Mouse (Mus musculus): ENCODE results near the gene Cib1. TPM values are rescaled to one million over a fixed set of nuclear protein-coding genes. Genes with fewer than 3 reads are reported as not detected.

Gene Cib1
- polyA plus RNA-seq, 2 experiments, result 43.1 to 94.2 TPM

DNA sequence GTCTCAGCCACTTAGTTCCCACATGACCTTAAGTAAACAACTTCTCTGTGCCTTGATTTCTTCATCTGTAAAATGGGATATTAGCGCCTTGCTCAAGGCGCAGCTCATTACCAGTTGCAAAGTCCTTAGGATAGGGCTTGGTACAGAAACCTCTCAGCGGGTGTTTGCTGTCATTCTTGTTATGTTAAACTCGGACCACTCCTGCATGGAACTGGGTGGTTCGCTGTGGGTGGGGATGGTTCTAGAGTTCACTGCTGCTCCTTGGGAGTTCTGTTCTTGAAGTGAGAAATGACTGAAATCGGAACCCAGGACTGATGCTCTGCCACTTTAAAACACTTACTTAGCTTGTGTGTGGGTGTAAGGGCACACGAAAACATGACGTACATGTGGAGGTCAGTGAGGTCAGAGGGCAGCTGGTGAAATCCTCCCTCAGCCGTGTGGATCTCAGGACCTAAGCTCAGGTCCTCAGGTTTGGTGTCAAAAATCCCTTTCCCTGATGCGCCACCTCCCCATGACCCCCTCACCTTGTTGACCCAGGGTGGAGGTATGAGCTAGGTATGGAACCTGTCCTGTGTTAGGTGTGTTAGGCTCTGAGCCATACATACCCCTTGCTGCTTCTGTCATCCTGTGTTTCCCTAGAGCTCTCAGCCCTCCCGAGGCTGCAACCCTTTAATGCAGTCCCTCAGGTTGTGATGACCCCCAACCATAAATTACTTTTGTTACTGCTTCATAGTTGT lies 32.6 kb downstream of the Cib1 start:
- Histone ChIP-seq H3K4me3 (ENCODE audit: insufficient read depth in 1 of 2, low read depth in 2 of 2, low read length in 2 of 2) (peak overlapping the region; percentile 77 to 86), H3K9me3 (ENCODE audit: control insufficient read depth, low read length) (no peaks in the 10 kb centered on the region), H3K27ac (peak overlapping the region; percentile 83), H3K4me1 (replicated peaks; ENCODE audit: control insufficient read depth in 2 of 2, insufficient read depth in 2 of 2, low read length in 1 of 2) (peaks cover 77 to 80% of the 10 kb centered on the region in 2 experiments), H3K9ac (replicated peaks) (peak overlapping the region; percentile 95), H3K27me3 (ENCODE audit: control insufficient read depth, insufficient read depth, low read length) (no peaks in the 10 kb centered on the region), H3K36me3 (replicated peaks; ENCODE audit: control insufficient read depth, insufficient read depth, low read depth) (peaks cover 13% of the 10 kb centered on the region), H3K4me2 (ENCODE audit: low read depth) (peak overlapping the region; percentile 87)
- no peak for ATAC-seq (ENCODE audit: insufficient read depth)
- TF ChIP-seq CTCF (IDR thresholded peaks at IDR 0.05; ENCODE audit: low read depth) (no peak), EP300 (IDR thresholded peaks at IDR 0.05; ENCODE audit: low read depth) (no peak)
- no peak for DNase-seq (ENCODE audit: low read depth in 3 of 3, low spot score in 3 of 3)
- 68% methylated on average over 11 of the region's 11 CpGs for WGBS (ENCODE audit: insufficient replicate concordance)

DNA sequence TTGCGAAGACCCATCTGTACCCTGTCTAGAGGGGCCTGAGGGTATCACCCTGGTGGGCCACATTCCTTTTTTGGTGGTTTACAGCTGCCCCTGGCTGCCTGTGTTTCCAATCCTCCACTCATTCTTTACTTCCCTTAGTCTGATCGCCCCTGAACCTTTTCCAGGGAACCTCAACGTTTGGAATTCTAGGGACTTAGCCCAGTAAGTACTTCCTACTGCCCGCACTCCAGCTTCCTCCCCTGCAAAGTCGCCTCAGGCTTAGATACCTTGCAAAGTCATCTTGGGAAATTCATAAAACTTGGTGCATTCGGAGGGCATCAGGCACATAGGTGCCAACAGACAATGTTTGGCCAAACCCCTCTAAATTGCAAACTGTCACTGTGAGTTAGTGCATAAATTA lies 33.3 kb downstream of the Cib1 start:
- peaks cover 10% of the 10 kb centered on the region for H3K36me3 ChIP-seq (replicated peaks; ENCODE audit: control insufficient read depth, insufficient read depth, low read depth)
- no peak for ATAC-seq (ENCODE audit: insufficient read depth)
- H3K4me1 ChIP-seq (replicated peaks; ENCODE audit: control insufficient read depth in 2 of 2, insufficient read depth in 2 of 2, low read length in 1 of 2), result peaks cover 76 to 80% of the 10 kb centered on the region in 2 experiments
- H3K9me3 ChIP-seq (ENCODE audit: control insufficient read depth, low read length), result no peaks in the 10 kb centered on the region
- H3K4me2 ChIP-seq (ENCODE audit: low read depth), result peak overlapping the region; percentile 87
- DNase-seq (ENCODE audit: low read depth in 3 of 3, low spot score in 3 of 3), result no peak
- peak overlapping the region; percentile 95 for H3K9ac ChIP-seq (replicated peaks)
- WGBS (ENCODE audit: insufficient replicate concordance), result 17% methylated on average over 6 of the region's 6 CpGs
- H3K4me3 ChIP-seq (ENCODE audit: insufficient read depth in 1 of 2, low read depth in 2 of 2, low read length in 2 of 2), result peak overlapping the region; percentile 77 to 86
- no peak for TF ChIP-seq EP300 (IDR thresholded peaks at IDR 0.05; ENCODE audit: low read depth)
- no peak for TF ChIP-seq CTCF (IDR thresholded peaks at IDR 0.05; ENCODE audit: low read depth)
- H3K27me3 ChIP-seq (ENCODE audit: control insufficient read depth, insufficient read depth, low read length), result no peaks in the 10 kb centered on the region
- peak overlapping the region; percentile 83 for H3K27ac ChIP-seq

DNA sequence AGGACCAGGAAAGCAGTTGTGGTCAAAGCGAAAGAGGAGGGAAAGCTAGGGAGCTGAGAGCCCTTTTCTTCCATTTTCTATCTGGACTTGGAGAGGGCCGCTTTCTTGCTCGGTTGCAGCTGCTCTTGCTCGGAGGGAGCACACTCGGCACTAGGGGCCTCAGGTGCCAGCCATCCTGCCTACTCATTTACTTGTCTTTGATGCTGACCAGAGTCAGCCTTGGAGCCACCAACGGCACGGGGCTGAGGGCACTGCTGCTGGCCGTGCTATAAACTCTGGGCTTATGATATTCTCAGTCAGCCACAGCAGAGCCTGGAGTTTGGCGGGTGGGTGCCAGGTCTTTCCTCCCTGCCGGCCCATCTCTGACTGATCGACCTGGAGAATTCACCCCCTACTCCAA lies 33.8 kb downstream of the Cib1 start:
- Histone ChIP-seq H3K4me1 (replicated peaks; ENCODE audit: control insufficient read depth in 2 of 2, insufficient read depth in 2 of 2, low read length in 1 of 2) (peaks cover 76 to 80% of the 10 kb centered on the region in 2 experiments), H3K27ac (peak overlapping the region; percentile 83), H3K36me3 (replicated peaks; ENCODE audit: control insufficient read depth, insufficient read depth, low read depth) (peaks cover 7% of the 10 kb centered on the region), H3K27me3 (ENCODE audit: control insufficient read depth, insufficient read depth, low read length) (no peaks in the 10 kb centered on the region), H3K9me3 (ENCODE audit: control insufficient read depth, low read length) (no peaks in the 10 kb centered on the region), H3K9ac (replicated peaks) (peak overlapping the region; percentile 95), H3K4me3 (ENCODE audit: insufficient read depth in 1 of 2, low read depth in 2 of 2, low read length in 2 of 2) (peak overlapping the region; percentile 77 to 86), H3K4me2 (ENCODE audit: low read depth) (peak overlapping the region; percentile 87)
- DNase-seq (ENCODE audit: low read depth in 3 of 3, low spot score in 3 of 3), result no peak
- ATAC-seq (ENCODE audit: insufficient read depth), result peak; percentile 24; the same call in 1 of the 2 replicates
- WGBS (ENCODE audit: insufficient replicate concordance), result under 1% methylated on average over 11 of the region's 11 CpGs
- TF ChIP-seq CTCF (IDR thresholded peaks at IDR 0.05; ENCODE audit: low read depth), result no peak
- TF ChIP-seq EP300 (IDR thresholded peaks at IDR 0.05; ENCODE audit: low read depth), result no peak

DNA sequence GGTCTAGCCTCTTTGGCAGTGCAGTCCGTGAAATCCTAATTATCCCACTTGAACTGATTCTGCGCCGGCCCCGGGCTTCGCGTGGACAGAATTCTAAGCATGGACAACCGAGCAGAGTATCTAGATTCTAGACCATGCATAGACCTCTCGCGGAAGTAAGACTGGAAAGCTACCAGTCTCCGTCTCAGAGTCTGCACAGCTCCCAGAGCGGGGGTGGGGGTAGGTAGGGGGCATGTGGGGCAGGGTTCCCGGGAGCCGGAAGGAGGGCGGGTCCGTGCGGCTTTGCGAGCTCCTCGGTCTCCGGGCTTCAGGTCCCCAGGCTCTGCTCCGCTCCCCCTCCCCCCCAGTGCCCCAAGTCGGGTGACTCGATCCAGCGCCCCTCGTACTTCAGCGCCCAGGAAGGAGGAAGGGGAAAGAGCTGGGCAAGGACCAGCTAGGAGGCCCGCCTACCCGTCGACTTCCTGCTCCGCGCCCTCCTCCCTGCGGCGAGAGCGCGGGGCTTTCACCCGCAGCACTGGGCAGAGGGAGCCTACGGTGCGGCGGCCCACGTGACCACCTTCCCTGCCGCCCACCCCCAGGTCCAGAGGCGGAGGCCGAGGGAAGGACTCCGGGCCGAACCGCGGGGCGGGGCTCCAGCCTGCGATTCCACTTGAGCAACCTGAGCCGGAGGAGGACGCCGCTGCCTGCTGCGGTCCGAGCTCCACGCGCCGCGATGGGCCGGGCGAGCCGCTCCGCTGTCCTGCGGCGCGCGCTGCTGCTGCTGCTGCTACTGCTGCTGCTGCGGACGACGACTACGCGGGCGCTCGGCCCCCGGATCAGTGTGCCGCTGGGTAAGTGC lies 34.5 kb downstream of the Cib1 start:
- under 1% methylated on average over 72 of the region's 74 CpGs for whole genome bisulfite sequencing (ENCODE audit: insufficient replicate concordance)
- TF ChIP-seq CTCF (IDR thresholded peaks at IDR 0.05; ENCODE audit: low read depth) (no peak), EP300 (IDR thresholded peaks at IDR 0.05; ENCODE audit: low read depth) (no peak)
- Histone ChIP-seq H3K4me2 (ENCODE audit: low read depth) (peak overlapping the region; percentile 87), H3K4me3 (ENCODE audit: insufficient read depth in 1 of 2, low read depth in 2 of 2, low read length in 2 of 2) (peak overlapping the region; percentile 77 to 86), H3K4me1 (replicated peaks; ENCODE audit: control insufficient read depth in 2 of 2, insufficient read depth in 2 of 2, low read length in 1 of 2) (peaks cover 72 to 79% of the 10 kb centered on the region in 2 experiments), H3K36me3 (replicated peaks; ENCODE audit: control insufficient read depth, insufficient read depth, low read depth) (peaks cover 7% of the 10 kb centered on the region), H3K27ac (peak overlapping the region; percentile 83), H3K27me3 (ENCODE audit: control insufficient read depth, insufficient read depth, low read length) (no peaks in the 10 kb centered on the region), H3K9ac (replicated peaks) (peak overlapping the region; percentile 95), H3K9me3 (ENCODE audit: control insufficient read depth, low read length) (no peaks in the 10 kb centered on the region)
- DNase-seq (ENCODE audit: low read depth in 3 of 3, low spot score in 3 of 3) (peak in 1 of 3 experiments; percentile 67), ATAC-seq (ENCODE audit: insufficient read depth) (peak; percentile 77)

DNA sequence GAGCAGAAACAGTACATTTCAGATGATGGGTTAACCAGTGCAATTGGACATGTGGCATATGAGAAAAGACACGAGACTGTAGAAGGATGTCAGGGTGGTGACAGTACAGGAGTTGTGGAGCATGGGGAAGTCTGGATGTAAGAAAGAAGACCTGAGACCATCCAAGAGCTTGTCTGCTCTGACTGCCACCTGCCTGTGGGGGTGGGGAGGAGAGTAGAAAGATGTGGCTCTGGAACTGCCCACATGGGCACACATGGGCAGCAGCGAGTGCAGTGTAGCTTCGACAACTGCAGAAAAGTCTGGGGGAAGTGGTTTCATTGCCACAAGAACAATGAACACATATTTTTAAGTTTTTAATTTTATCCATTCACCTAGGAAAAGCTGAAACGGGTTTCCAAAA lies 35.2 kb downstream of the Cib1 start:
- H3K27ac ChIP-seq, result peak overlapping the region; percentile 83

More for the DNA sequence above, 35.2 kb downstream of the Cib1 start:
- DNase-seq (ENCODE audit: low read depth in 3 of 3, low spot score in 3 of 3) (no peak), ATAC-seq (ENCODE audit: insufficient read depth) (no peak)
- Histone ChIP-seq H3K36me3 (replicated peaks; ENCODE audit: control insufficient read depth, insufficient read depth, low read depth) (peaks cover 7% of the 10 kb centered on the region), H3K9me3 (ENCODE audit: control insufficient read depth, low read length) (no peaks in the 10 kb centered on the region), H3K4me3 (ENCODE audit: insufficient read depth in 1 of 2, low read depth in 2 of 2, low read length in 2 of 2) (peak overlapping the region in 1 of 2 experiments; percentile 77; a peak in 2 of 4 replicates), H3K9ac (replicated peaks) (peak overlapping the region; percentile 95), H3K4me1 (replicated peaks; ENCODE audit: control insufficient read depth in 2 of 2, insufficient read depth in 2 of 2, low read length in 1 of 2) (peaks cover 71 to 77% of the 10 kb centered on the region in 2 experiments), H3K4me2 (ENCODE audit: low read depth) (peak overlapping the region; percentile 87), H3K27me3 (ENCODE audit: control insufficient read depth, insufficient read depth, low read length) (no peaks in the 10 kb centered on the region)
- 17% methylated on average over 4 of the region's 4 CpGs for WGBS (ENCODE audit: insufficient replicate concordance)
- TF ChIP-seq CTCF (IDR thresholded peaks at IDR 0.05; ENCODE audit: low read depth), result peak; percentile 48
- 0 out of 2 replicates have a peak, but pooled peaks have one; percentile 12 for TF ChIP-seq EP300 (IDR thresholded peaks at IDR 0.05; ENCODE audit: low read depth)

Measured in liver, embryonic 14.5 days (tissue).